Mouse (Mus musculus) intestine, embryonic 16.5 days (tissue): ENCODE measurements around the gene Sept6. TPM values are rescaled to one million over a fixed set of nuclear protein-coding genes. Genes with fewer than 3 reads are reported as not detected.

Source experiments
- ATAC-seq: fragments of 200-750 bp; cut with Nextera tagmentation; 2 replicates; pipeline ENCODE4 v1.8.0; 2017; ENCODE audit warnings: moderate TSS enrichment, moderate library complexity
- H3K27ac ChIP-seq: fragments of 300-500 bp; sonication (generic); 2 replicates; pipeline ENCODE4 v1.5.1; 2014; ENCODE audit warnings: mild to moderate bottlenecking, low read length
- H3K27me3 ChIP-seq: fragments of 300-500 bp; sonication (generic); replicated peaks from 2 replicates; pipeline ENCODE4 v1.6.1; 2014; ENCODE audit warnings: low read length, control low read depth, mixed read lengths; ENCODE audit not compliant: control insufficient read depth, insufficient read depth
- H3K36me3 ChIP-seq: fragments of 300-500 bp; sonication (generic); 2 replicates; pipeline ENCODE4 v1.6.1; 2014; ENCODE audit warnings: low read length, control low read depth; ENCODE audit not compliant: control insufficient read depth, insufficient read depth
- H3K4me1 ChIP-seq: fragments of 300-500 bp; sonication (generic); 2 replicates; pipeline ENCODE4 v1.6.1; 2014; ENCODE audit warnings: low read length, control low read depth, mixed read lengths; ENCODE audit not compliant: control insufficient read depth, insufficient read depth
- H3K4me2 ChIP-seq: fragments of 300-500 bp; sonication (generic); 2 replicates; pipeline ENCODE4 v1.6.1; 2014; ENCODE audit warnings: low read depth, low read length, control low read depth
- H3K4me3 ChIP-seq: fragments of 300-500 bp; sonication (generic); 2 replicates; pipeline ENCODE4 v1.5.1; 2014; ENCODE audit warnings: mild to moderate bottlenecking, low read length
- H3K9ac ChIP-seq: fragments of 300-500 bp; sonication (generic); 2 replicates; pipeline ENCODE4 v1.6.1; 2014; ENCODE audit warnings: low read depth, low read length
- H3K9me3 ChIP-seq: fragments of 300-500 bp; sonication (generic); 2 replicates; pipeline ENCODE4 v1.6.1; 2016; ENCODE audit warnings: low read length, control low read depth; ENCODE audit not compliant: control insufficient read depth
- WGBS: fragments of 180-500 bp; shearing (Covaris S2); extraction: QIAGEN DNeasy Blood & Tissue Kit; methylation state at CpG from one replicate; pipeline ENCODE4 v1.1.7; 2014; 5-methylcytosine and 5-hydroxymethylcytosine counted together
- polyA plus RNA-seq: library from polyadenylated mRNA; unstranded; fragments of >200 nt; fragmentation: Nextera tagmentation; extraction: Ambion mirVana; gene quantifications from 2 replicates; pipeline ENCODE4 v1.2.1, GENCODE M21; 2015

Sept6 gene
- polyA plus RNA-seq, result 11.0 and 12.1 TPM in 2 replicates

GRCm38 (mm10) chrX:36991694-36992093 lies at the start of gene Sept6:
Gene Sept6, minus strand, starts transcription at chrX:36991794.
- WGBS, result 82% methylated on average over 2 of the region's 2 CpGs
- ATAC-seq, result no peak
- Histone ChIP-seq H3K27ac (no peak within 1 kb of the TSS), H3K4me1 (no peaks in the 10 kb centered on the region), H3K4me3 (no peak within 1 kb of the TSS), H3K36me3 (no peaks in the 10 kb centered on the region), H3K9me3 (no peaks in the 10 kb centered on the region), H3K4me2 (no peak within 1 kb of the TSS), H3K27me3 (no peaks in the 10 kb centered on the region), H3K9ac (no peak within 1 kb of the TSS)

- Histone ChIP-seq H3K27ac (no peak overlapping the region), H3K4me2 (no peak overlapping the region), H3K9ac (no peak overlapping the region), H3K4me3 (no peak overlapping the region), H3K9me3 (no peaks in the 10 kb centered on the region), H3K36me3 (no peaks in the 10 kb centered on the region), H3K4me1 (no peaks in the 10 kb centered on the region), H3K27me3 (no peaks in the 10 kb centered on the region)
- WGBS, result 59% methylated on average over 3 of the region's 3 CpGs
- ATAC-seq, result no peak
Observed at GRCm38 (mm10) chrX:37028378-37028777, 36.8 kb upstream of the Sept6 start.

GRCm38 (mm10) chrX:37023652-37024309 lies 32.2 kb upstream of the Sept6 start:
- Histone ChIP-seq H3K4me1 (no peaks in the 10 kb centered on the region), H3K36me3 (no peaks in the 10 kb centered on the region), H3K27ac (no peak overlapping the region), H3K27me3 (no peaks in the 10 kb centered on the region), H3K9ac (no peak overlapping the region), H3K9me3 (no peaks in the 10 kb centered on the region), H3K4me3 (no peak overlapping the region), H3K4me2 (no peak overlapping the region)
- no peak for ATAC-seq
- 75% methylated on average over 10 of the region's 10 CpGs for WGBS

GRCm38 (mm10) chrX:37022690-37023089 lies 31.1 kb upstream of the Sept6 start:
- H3K27ac ChIP-seq, result no peak overlapping the region
- no peaks in the 10 kb centered on the region for H3K4me1 ChIP-seq
- no peak overlapping the region for H3K9ac ChIP-seq
- H3K9me3 ChIP-seq, result no peaks in the 10 kb centered on the region
- WGBS, result 22% methylated on average over 3 of the region's 3 CpGs
- no peak overlapping the region for H3K4me2 ChIP-seq
- ATAC-seq, result no peak
- no peaks in the 10 kb centered on the region for H3K36me3 ChIP-seq
- no peak overlapping the region for H3K4me3 ChIP-seq
- no peaks in the 10 kb centered on the region for H3K27me3 ChIP-seq

- WGBS, result 72% methylated on average over 3 of the region's 3 CpGs
- ATAC-seq, result no peak
- Histone ChIP-seq H3K4me2 (no peak overlapping the region), H3K4me3 (no peak overlapping the region), H3K27me3 (no peaks in the 10 kb centered on the region), H3K36me3 (no peaks in the 10 kb centered on the region), H3K9ac (no peak overlapping the region), H3K9me3 (no peaks in the 10 kb centered on the region), H3K4me1 (no peaks in the 10 kb centered on the region), H3K27ac (no peak overlapping the region)
Observed at GRCm38 (mm10) chrX:37019045-37019444, 27.5 kb upstream of the Sept6 start.

GRCm38 (mm10) chrX:37018150-37018654 lies 26.6 kb upstream of the Sept6 start:
- Histone ChIP-seq H3K4me2 (no peak overlapping the region), H3K36me3 (no peaks in the 10 kb centered on the region), H3K4me3 (no peak overlapping the region), H3K9ac (no peak overlapping the region), H3K9me3 (no peaks in the 10 kb centered on the region), H3K4me1 (no peaks in the 10 kb centered on the region), H3K27ac (no peak overlapping the region), H3K27me3 (no peaks in the 10 kb centered on the region)
- WGBS, result 87% methylated on average over 9 of the region's 9 CpGs
- ATAC-seq, result no peak

- H3K27ac ChIP-seq, result no peak overlapping the region
Observed at GRCm38 (mm10) chrX:37013870-37014269, 22.3 kb upstream of the Sept6 start.

GRCm38 (mm10) chrX:36991039-36991438 lies 555 bp downstream of the Sept6 start:
- Histone ChIP-seq H3K27ac (no peak overlapping the region), H3K36me3 (no peaks in the 10 kb centered on the region), H3K9ac (no peak overlapping the region), H3K27me3 (no peaks in the 10 kb centered on the region), H3K9me3 (no peaks in the 10 kb centered on the region), H3K4me3 (no peak overlapping the region), H3K4me1 (no peaks in the 10 kb centered on the region), H3K4me2 (no peak overlapping the region)
- WGBS, result 79% methylated on average over 4 of the region's 4 CpGs
- no peak for ATAC-seq

More at GRCm38 (mm10) chrX:37013870-37014269, 22.3 kb upstream of the Sept6 start:
- H3K9me3 ChIP-seq, result no peaks in the 10 kb centered on the region
- no peak overlapping the region for H3K9ac ChIP-seq
- ATAC-seq, result no peak
- no peaks in the 10 kb centered on the region for H3K36me3 ChIP-seq
- 59% methylated on average over 5 of the region's 5 CpGs for WGBS
- no peaks in the 10 kb centered on the region for H3K27me3 ChIP-seq
- no peaks in the 10 kb centered on the region for H3K4me1 ChIP-seq
- H3K4me3 ChIP-seq, result no peak overlapping the region
- H3K4me2 ChIP-seq, result no peak overlapping the region

- Histone ChIP-seq H3K4me3 (peak overlapping the region; percentile 64), H3K27ac (no peak overlapping the region), H3K9ac (peak overlapping the region; percentile 68; the same call in 1 of the 2 replicates), H3K27me3 (no peaks in the 10 kb centered on the region), H3K4me2 (peak overlapping the region; percentile 72), H3K9me3 (no peaks in the 10 kb centered on the region), H3K4me1 (no peaks in the 10 kb centered on the region), H3K36me3 (no peaks in the 10 kb centered on the region)
- WGBS, result 25% methylated on average over 7 of the region's 11 CpGs
- peak; percentile 6; the same call in 1 of the 2 replicates for ATAC-seq
Observed at GRCm38 (mm10) chrX:36989752-36990404, 1.7 kb downstream of the Sept6 start.
